Mouse (Mus musculus): ENCODE measurements at regions not wholly inside any gene's neighbourhood (a gene's known extent, or its start where the extent isn't known, plus 50 kb on each side); places are given as distances from the start of the nearest gene placed in this dataset.
A peak's percentile ranks its signal among the peaks of the same experiment; 100 is the strongest.

DNA sequence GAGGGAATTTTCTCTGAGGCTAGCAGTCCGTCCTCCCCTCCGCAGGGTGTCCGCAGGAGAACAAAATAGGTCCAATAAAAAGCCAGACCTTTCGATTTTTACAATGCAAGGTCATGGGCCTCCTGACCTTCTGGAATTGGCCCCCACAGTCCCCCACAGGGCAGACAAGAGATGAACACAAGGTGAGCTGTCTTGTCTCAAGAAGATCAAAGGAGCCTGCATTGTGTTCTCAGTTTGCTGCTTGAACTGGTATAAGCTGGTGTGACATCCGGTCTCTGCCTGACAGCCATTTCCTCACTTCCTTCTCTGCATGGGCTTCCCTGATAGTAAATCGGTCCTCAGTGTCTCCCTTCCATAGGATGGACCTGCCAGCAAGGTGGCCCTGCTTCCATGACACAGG lies 425.5 kb downstream of the Cd83 start:
- no peak for TF ChIP-seq CTCF (IDR thresholded peaks at IDR 0.05; ENCODE audit: borderline replicate concordance, extremely low read depth, insufficient read depth, insufficient read length)
- no peak for TF ChIP-seq POLR2A (IDR thresholded peaks at IDR 0.05; ENCODE audit: borderline replicate concordance, extremely low read depth, insufficient read depth, insufficient read length, poor library complexity, severe bottlenecking)
- DNase-seq (ENCODE audit: low read depth) = no peak

DNA sequence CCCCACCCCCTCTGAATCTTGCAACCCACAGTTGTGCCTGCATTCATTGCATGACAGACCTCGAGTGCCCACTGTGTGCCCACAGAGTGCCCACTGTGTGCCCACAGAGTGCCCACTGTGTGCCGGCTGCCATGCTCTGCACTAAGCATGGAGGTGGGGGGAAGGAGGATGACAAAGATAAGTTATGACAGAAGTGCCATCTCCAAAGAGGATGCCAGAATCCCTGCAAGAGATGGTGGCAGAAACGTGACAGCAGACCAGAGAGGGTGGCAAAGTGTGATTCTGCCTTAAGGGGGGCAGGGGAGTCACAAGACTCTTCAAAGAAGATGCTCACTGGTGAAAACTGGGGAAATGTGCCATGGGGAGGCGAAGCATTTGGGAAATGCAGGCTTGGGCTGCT lies 427.8 kb downstream of the Cd83 start:
- TF ChIP-seq CTCF (IDR thresholded peaks at IDR 0.05; ENCODE audit: borderline replicate concordance, extremely low read depth, insufficient read depth, insufficient read length) = no peak
- no peak for DNase-seq (ENCODE audit: low read depth)

DNA sequence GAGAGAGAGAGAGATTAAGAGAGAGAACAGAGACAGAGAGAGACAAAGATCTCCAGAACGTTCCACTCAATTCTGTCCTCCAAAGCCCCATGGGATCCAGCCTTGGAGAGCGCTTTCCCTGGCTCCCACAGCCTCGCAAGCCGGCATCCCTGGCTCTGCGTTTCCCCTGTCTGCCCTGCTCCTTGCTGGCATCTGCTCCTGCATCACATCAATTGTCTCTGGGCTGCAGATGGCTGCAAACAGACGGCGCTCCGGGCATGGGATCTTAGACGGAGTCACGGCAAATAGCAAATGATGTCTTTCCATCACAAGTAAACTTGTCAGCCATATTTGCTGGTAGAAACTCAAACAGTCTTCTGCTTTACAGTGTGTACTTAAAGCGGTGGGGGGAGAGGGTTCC lies 428.4 kb downstream of the Cd83 start:
- peak; percentile 87 for DNase-seq (ENCODE audit: low read depth)
- TF ChIP-seq CTCF (IDR thresholded peaks at IDR 0.05; ENCODE audit: borderline replicate concordance, extremely low read depth, insufficient read depth, insufficient read length) (no peak), POLR2A (IDR thresholded peaks at IDR 0.05; ENCODE audit: borderline replicate concordance, extremely low read depth, insufficient read depth, insufficient read length, poor library complexity, severe bottlenecking) (no peak)

DNA sequence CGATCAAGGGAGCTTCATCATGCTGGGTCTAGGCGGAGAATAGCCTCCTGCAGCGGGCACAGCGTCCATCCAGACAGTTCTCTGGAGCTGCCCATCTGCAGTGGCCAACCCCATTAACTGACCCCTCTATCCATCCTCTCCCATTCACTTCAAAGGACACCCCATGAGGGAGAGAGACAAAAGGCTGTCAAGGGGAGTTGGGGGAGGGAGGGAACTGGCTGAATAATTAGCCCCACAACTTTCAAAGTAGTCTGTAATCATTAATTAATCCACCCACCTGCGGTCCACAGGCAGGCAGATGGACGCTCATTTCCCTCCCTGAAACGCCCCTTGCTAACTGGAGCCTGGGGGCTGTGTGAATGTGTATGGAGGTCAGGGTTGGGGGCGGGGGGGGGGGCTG lies 433.7 kb downstream of the Cd83 start:
- peak; percentile 75 for DNase-seq (ENCODE audit: low read depth)
- no peak for TF ChIP-seq CTCF (IDR thresholded peaks at IDR 0.05; ENCODE audit: borderline replicate concordance, extremely low read depth, insufficient read depth, insufficient read length)

DNA sequence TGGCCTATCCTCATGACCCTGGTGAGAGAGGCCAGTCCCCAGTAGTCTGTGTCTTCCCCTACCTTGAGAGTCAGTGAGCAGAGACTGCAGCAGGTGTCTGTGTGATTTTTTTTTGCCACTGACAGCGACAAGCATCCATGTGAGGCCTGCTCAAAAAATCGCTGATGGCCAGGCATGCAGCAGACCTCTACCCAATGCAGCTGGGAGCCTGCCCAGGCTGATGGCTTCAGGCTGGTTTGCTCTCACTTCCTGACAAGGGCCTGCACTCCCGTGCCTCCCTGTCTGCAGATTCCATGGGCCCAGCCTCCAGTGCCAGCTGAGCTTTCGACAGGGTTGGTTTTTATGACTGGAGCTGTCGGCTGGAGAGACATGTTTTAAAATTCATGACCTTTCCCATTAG lies 437.1 kb downstream of the Cd83 start:
- DNase-seq (ENCODE audit: low read depth) = peak; percentile 42
- no peak for TF ChIP-seq CTCF (IDR thresholded peaks at IDR 0.05; ENCODE audit: borderline replicate concordance, extremely low read depth, insufficient read depth, insufficient read length)
- no peak for TF ChIP-seq POLR2A (IDR thresholded peaks at IDR 0.05; ENCODE audit: borderline replicate concordance, extremely low read depth, insufficient read depth, insufficient read length, poor library complexity, severe bottlenecking)

GRCm38 (mm10) chr13:44222335-44222734 lies 437.8 kb downstream of the Cd83 start:
- no peak for TF ChIP-seq POLR2A (IDR thresholded peaks at IDR 0.05; ENCODE audit: borderline replicate concordance, extremely low read depth, insufficient read depth, insufficient read length, poor library complexity, severe bottlenecking)
- TF ChIP-seq CTCF (IDR thresholded peaks at IDR 0.05; ENCODE audit: borderline replicate concordance, extremely low read depth, insufficient read depth, insufficient read length) = no peak
- DNase-seq (ENCODE audit: low read depth) = peak; percentile 29

DNA sequence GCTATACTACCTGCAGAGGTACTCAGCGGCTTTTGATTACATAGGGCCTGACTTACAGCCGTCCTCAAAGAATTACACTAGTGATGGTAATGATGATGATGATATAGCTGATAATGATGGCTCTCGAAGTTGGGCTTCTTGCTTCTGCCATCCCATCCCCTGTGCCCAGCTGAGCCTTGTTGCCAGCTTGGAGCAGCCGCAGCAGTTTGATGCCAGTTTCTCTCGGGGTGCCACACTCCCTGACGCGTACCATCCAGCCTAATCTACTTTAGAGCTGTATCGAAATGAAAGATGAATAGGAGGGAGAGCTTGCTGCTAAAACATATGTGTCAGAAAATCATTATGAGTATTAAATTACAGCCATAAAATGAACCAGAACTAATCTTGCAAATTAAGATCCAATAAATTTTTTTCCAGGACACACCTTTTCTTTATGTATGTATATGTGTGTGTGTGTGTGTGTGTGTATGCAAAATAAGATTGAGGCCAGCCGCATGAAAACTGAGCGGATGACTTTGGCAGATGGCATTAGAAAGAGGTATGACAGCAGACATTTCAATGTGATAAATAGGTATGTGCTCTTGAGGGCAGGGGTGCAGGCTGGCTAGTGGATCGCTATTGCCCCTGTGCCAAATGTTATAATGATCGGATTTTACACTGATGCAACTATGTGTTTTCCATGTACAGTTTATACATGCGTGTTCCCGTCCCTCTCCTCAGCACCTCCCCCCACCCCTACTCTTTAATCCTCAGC lies 443.3 kb downstream of the Cd83 start:
- peak; percentile 68 for DNase-seq (ENCODE audit: low read depth)
- TF ChIP-seq POLR2A (IDR thresholded peaks at IDR 0.05; ENCODE audit: borderline replicate concordance, extremely low read depth, insufficient read depth, insufficient read length, poor library complexity, severe bottlenecking) (no peak), CTCF (IDR thresholded peaks at IDR 0.05; ENCODE audit: borderline replicate concordance, extremely low read depth, insufficient read depth, insufficient read length) (no peak)

DNA sequence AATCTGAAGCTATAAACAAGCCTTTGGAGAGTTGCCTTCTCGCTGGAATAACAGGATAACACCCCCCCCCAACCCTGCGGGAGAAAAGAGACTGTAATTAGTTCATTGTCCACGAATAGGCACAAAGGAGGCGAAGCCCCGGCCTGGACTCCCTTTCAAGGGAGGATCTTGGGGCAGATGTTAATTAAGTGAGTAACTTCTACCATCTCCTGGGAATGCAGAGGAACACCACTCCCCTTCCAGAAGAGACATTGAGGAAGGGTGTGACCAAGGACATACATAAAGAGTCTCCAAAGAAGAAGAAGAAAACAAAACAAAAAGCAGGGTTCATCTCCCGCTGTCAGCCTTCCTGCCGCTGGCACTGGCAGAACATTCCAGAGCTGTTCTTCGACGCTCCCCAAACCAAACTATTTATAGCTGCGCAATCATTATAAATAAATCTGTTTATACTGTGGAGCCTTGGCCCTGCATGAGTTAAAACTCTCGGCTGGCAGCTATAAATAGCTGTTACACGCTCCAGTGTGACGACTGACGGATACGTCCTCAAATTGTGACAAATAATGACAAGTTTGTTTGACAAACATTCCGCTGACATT lies 444.1 kb downstream of the Cd83 start:
- TF ChIP-seq POLR2A (IDR thresholded peaks at IDR 0.05; ENCODE audit: borderline replicate concordance, extremely low read depth, insufficient read depth, insufficient read length, poor library complexity, severe bottlenecking) (no peak), CTCF (IDR thresholded peaks at IDR 0.05; ENCODE audit: borderline replicate concordance, extremely low read depth, insufficient read depth, insufficient read length) (no peak)
- peak; percentile 78 for DNase-seq (ENCODE audit: low read depth)

- DNase-seq (ENCODE audit: low read depth) = peak; percentile 86
- TF ChIP-seq POLR2A (IDR thresholded peaks at IDR 0.05; ENCODE audit: borderline replicate concordance, extremely low read depth, insufficient read depth, insufficient read length, poor library complexity, severe bottlenecking) = no peak
- TF ChIP-seq CTCF (IDR thresholded peaks at IDR 0.05; ENCODE audit: borderline replicate concordance, extremely low read depth, insufficient read depth, insufficient read length) = no peak
Observed at GRCm38 (mm10) chr13:44229136-44229611, 444.6 kb downstream of the Cd83 start.

- no peak for TF ChIP-seq CTCF (IDR thresholded peaks at IDR 0.05; ENCODE audit: borderline replicate concordance, extremely low read depth, insufficient read depth, insufficient read length)
- TF ChIP-seq POLR2A (IDR thresholded peaks at IDR 0.05; ENCODE audit: borderline replicate concordance, extremely low read depth, insufficient read depth, insufficient read length, poor library complexity, severe bottlenecking) = no peak
- DNase-seq (ENCODE audit: low read depth) = peak; percentile 67
Observed at GRCm38 (mm10) chr13:44231403-44231802, 446.8 kb downstream of the Cd83 start.

DNA sequence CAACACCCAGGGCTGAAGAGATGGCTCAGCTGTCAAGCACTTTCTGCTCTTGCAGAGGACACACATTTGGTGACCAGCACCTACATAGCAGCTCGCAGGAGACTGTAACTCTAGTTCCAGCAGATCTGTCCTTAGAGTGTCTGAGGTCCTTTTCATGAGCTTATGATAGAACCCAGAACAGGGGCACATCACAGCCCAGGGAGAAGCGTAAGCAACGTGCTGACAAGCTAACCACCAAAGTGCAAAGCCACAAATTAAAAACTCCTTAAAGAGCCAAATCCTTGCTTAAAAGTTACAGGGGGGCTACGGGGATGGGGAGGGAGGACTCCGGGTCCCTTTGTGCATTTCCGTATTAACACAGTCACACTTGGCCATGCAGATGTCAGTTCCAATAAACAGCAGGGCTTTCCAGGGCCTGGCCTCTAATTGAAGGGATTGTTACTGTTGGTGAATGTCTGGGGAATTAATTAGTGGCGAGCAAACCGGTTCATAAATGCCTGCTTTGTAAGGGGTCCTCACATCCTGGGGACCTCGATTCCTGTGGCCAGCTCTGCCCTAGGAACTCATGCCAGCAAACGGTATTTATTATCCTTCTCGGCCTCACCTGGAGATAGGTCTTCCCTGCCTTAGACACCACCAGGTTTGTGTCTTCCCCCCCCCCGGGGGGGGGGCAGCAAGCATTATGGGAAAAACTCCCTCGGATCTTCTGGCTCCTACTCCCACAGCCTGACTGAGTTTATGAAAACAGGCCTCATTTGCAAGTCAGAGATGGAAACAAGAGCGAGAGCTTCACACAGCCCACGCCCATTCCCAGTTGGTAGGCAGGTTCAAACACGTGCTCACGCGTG lies 447.5 kb downstream of the Cd83 start:
- no peak for TF ChIP-seq POLR2A (IDR thresholded peaks at IDR 0.05; ENCODE audit: borderline replicate concordance, extremely low read depth, insufficient read depth, insufficient read length, poor library complexity, severe bottlenecking)
- TF ChIP-seq CTCF (IDR thresholded peaks at IDR 0.05; ENCODE audit: borderline replicate concordance, extremely low read depth, insufficient read depth, insufficient read length) = no peak
- DNase-seq (ENCODE audit: low read depth) = peak; percentile 96

All from brain, embryonic 14.5 days (tissue).